Mouse (Mus musculus) stomach, embryonic 15.5 days (tissue): Measurements from ENCODE around the gene Pilrb1. TPM values are rescaled to one million over a fixed set of nuclear protein-coding genes. Genes with fewer than 3 reads are reported as not detected.
"Not testable (repeated sequence)": the region's sequence is repeated elsewhere in the genome, so short reads cannot be mapped to it uniquely, and the experiment has no call there.

Experiments
- ATAC-seq: fragments of 200-750 bp; cut with Nextera tagmentation; 2 replicates; pipeline ENCODE4 v1.8.0; 2017; ENCODE audit warnings: low read depth, moderate number of reproducible peaks, moderate TSS enrichment; ENCODE audit not compliant: insufficient read depth, low FRiP score
- H3K27ac ChIP-seq: fragments of 300-500 bp; sonication (generic); 2 replicates; pipeline ENCODE4 v1.5.1; 2015; ENCODE audit warnings: mild to moderate bottlenecking, inconsistent platforms
- H3K27me3 ChIP-seq: fragments of 300-500 bp; sonication (generic); replicated peaks from 2 replicates; pipeline ENCODE4 v1.6.1; 2015; ENCODE audit warnings: inconsistent platforms
- H3K36me3 ChIP-seq: fragments of 300-500 bp; sonication (generic); 2 replicates; pipeline ENCODE4 v1.6.1; 2015; ENCODE audit warnings: inconsistent platforms
- H3K4me1 ChIP-seq: fragments of 300-500 bp; sonication (generic); 2 replicates; pipeline ENCODE4 v1.6.1; 2015; ENCODE audit warnings: inconsistent platforms
- H3K4me2 ChIP-seq: fragments of 300-500 bp; sonication (generic); 2 replicates; pipeline ENCODE4 v1.6.1; 2015; ENCODE audit warnings: mild to moderate bottlenecking, inconsistent platforms
- H3K4me3 ChIP-seq: fragments of 300-500 bp; sonication (generic); replicated peaks from 2 replicates; pipeline ENCODE4 v1.5.1; 2015; ENCODE audit warnings: inconsistent platforms
- H3K9ac ChIP-seq: fragments of 300-500 bp; sonication (generic); 2 replicates; pipeline ENCODE4 v1.6.1; 2015; ENCODE audit warnings: inconsistent platforms
- H3K9me3 ChIP-seq: fragments of 300-500 bp; sonication (generic); 2 replicates; pipeline ENCODE4 v1.6.1; 2016; ENCODE audit warnings: inconsistent platforms
- WGBS: fragments of 180-500 bp; shearing (Covaris S2); methylation state at CpG from one replicate; pipeline ENCODE4 v1.1.7; 2015; 5-methylcytosine and 5-hydroxymethylcytosine counted together
- polyA plus RNA-seq: library from polyadenylated mRNA; unstranded; fragments of >200 nt; fragmentation: Nextera tagmentation; extraction: Ambion mirVana; gene quantifications from 2 replicates; pipeline ENCODE4 v1.2.1, GENCODE M21; 2015

Gene Pilrb1
- polyA plus RNA-seq, result 0.89 and 1.6 TPM in 2 replicates

- H3K4me2 ChIP-seq, H3K9me3 ChIP-seq, H3K36me3 ChIP-seq, H3K4me1 ChIP-seq, H3K27me3 ChIP-seq, H3K9ac ChIP-seq, ATAC-seq, H3K27ac ChIP-seq, H3K4me3 ChIP-seq: not testable (repeated sequence)
- 67% methylated on average over 2 of the region's 2 CpGs for WGBS
Observed at GRCm38 (mm10) chr5:137857960-137858710, at the start of gene Pilrb1. Gene Pilrb1, minus strand, starts transcription at chr5:137858106.

- no peaks in the 10 kb centered on the region for H3K4me1 ChIP-seq
- no peak overlapping the region for H3K9ac ChIP-seq
- H3K4me2 ChIP-seq, result no peak overlapping the region
- H3K36me3 ChIP-seq, result no peaks in the 10 kb centered on the region
- no peaks in the 10 kb centered on the region for H3K27me3 ChIP-seq
- no peaks in the 10 kb centered on the region for H3K9me3 ChIP-seq
- no peak for ATAC-seq
- no peak overlapping the region for H3K27ac ChIP-seq
- WGBS, result 57% methylated on average over 1 of the region's 1 CpGs
- no peak overlapping the region for H3K4me3 ChIP-seq
Observed at GRCm38 (mm10) chr5:137897812-137898211, 39.9 kb upstream of the Pilrb1 start.

DNA sequence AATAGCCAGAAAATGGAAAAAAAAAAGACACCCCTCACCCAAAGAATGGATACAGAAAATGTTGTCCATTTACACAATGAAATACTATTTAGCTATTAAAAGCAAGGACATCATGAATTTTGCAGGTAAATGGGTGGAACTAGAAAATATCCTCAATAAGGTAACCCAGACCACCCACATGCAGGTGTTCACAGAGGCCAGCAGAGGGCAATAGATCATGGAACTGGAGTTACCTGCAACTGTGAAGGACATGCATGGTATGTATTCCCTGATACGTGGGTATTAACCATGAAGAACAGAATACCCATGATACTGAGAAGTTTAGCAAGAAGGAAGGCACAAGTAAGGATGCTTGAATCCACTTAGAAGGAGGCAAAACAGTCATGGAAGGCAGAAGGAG is 35.0 kb upstream of the Pilrb1 start:
- no peaks in the 10 kb centered on the region for H3K9me3 ChIP-seq
- no peaks in the 10 kb centered on the region for H3K4me1 ChIP-seq
- H3K9ac ChIP-seq, result no peak overlapping the region
- H3K4me2 ChIP-seq, result no peak overlapping the region
- ATAC-seq, result no peak
- H3K27ac ChIP-seq, result no peak overlapping the region
- WGBS, result 47% methylated on average over 1 of the region's 1 CpGs
- no peaks in the 10 kb centered on the region for H3K27me3 ChIP-seq
- H3K4me3 ChIP-seq, result no peak overlapping the region
- no peaks in the 10 kb centered on the region for H3K36me3 ChIP-seq

DNA sequence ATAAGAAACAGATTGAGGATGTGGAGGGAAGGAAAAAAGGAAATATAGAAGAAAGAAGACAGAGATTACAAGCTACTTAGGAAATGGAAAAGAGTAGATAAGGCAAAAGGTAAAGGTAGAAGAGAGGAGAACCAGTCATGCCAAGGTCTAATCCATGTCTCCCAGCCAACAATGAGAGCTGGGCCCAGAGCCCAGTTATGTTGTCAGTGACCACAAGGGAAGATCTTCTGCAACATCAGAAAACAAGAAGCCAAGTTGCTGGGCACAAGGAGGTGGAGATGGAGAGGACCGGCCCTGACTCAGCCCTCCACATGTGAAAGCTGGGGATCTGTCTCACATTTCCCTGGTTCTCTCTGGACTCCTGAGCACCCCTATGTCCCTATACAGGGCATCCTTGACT is 29.8 kb upstream of the Pilrb1 start:
- H3K27ac ChIP-seq, result no peak overlapping the region
- WGBS, result 94% methylated on average over 1 of the region's 1 CpGs
- no peak overlapping the region for H3K4me2 ChIP-seq
- H3K9ac ChIP-seq, result no peak overlapping the region; the same call in 1 of the 2 replicates
- no peak for ATAC-seq
- no peaks in the 10 kb centered on the region for H3K4me1 ChIP-seq
- H3K9me3 ChIP-seq, result no peaks in the 10 kb centered on the region
- H3K36me3 ChIP-seq, result no peaks in the 10 kb centered on the region
- no peak overlapping the region for H3K4me3 ChIP-seq
- H3K27me3 ChIP-seq, result no peaks in the 10 kb centered on the region

DNA sequence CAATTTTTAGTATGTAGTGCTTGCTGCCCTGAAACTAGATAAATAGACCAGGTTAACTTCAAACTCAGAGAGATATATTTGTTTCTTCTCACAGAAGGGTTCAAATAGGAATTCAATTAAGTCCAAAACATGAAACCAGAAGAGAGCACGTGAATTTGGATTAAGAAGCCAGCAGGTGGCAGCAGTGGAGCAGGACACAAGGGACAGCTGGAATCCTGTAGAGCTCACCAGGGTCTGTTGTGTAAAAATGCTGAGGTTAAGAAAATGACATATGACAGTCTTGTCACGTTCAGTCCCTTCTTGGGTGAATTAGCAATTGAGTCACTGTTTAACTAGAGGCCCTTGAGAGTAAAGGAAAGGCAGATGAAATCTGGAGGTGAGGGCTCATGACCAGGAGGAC is 28.0 kb upstream of the Pilrb1 start:
- Histone ChIP-seq H3K9me3 (no peaks in the 10 kb centered on the region), H3K4me2 (no peak overlapping the region), H3K4me3 (no peak overlapping the region), H3K9ac (no peak overlapping the region), H3K4me1 (no peaks in the 10 kb centered on the region), H3K27ac (no peak overlapping the region), H3K36me3 (no peaks in the 10 kb centered on the region), H3K27me3 (no peaks in the 10 kb centered on the region)
- no peak for ATAC-seq
- 3% methylated on average over 2 of the region's 2 CpGs for WGBS

- ATAC-seq, result no peak
- Histone ChIP-seq H3K4me2 (no peak overlapping the region), H3K9me3 (no peaks in the 10 kb centered on the region), H3K9ac (no peak overlapping the region), H3K4me3 (no peak overlapping the region), H3K36me3 (no peaks in the 10 kb centered on the region), H3K4me1 (no peaks in the 10 kb centered on the region), H3K27ac (no peak overlapping the region), H3K27me3 (no peaks in the 10 kb centered on the region)
- WGBS, result 75% methylated on average over 3 of the region's 3 CpGs
Observed at GRCm38 (mm10) chr5:137883345-137883744, 25.4 kb upstream of the Pilrb1 start.

DNA sequence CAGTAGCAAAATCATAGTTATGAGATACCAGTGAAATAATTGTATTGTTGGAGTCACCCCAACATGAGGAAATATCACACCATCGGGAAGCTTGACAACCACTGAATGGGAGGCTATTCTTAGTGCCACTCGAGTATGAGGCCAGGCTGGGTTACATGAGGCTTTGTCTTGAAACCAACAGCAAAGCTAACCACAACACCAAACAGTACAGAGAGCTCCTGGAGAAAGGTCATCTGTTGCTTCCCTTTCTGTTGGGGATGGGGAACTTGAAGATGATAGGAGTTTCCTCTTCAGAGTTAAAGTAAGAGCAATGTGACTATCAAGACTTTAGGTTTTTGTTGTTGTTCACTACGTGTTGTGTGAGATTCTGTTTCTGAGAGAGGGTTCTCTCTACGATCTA is 25.0 kb upstream of the Pilrb1 start:
- ATAC-seq, result no peak

DNA sequence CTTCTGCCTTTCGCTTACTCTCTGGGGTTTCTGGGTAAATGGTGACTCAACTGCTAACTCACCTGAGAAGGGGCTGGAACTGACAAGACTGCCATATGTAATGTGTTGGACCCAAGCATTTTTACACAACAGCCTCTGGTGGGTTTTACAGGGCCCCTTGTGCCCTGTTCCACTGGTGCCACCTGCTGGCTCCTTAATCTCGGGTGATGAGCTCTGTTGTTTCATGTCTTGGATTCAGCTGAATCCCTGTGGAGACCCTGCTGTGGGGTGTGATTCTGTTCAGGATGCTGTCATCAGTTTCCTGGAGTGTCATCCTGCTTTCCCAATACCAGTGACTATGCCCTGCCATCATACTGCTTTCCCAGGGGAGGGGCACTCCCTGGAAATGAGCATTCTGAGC is 20.0 kb upstream of the Pilrb1 start:
- 53% methylated on average over 2 of the region's 2 CpGs for WGBS
- Histone ChIP-seq H3K27me3 (no peaks in the 10 kb centered on the region), H3K9me3 (no peaks in the 10 kb centered on the region), H3K9ac (no peak overlapping the region), H3K4me3 (no peak overlapping the region), H3K4me2 (no peak overlapping the region), H3K27ac (no peak overlapping the region), H3K4me1 (no peaks in the 10 kb centered on the region), H3K36me3 (no peaks in the 10 kb centered on the region)
- ATAC-seq, result no peak

More for the DNA sequence above, 25.0 kb upstream of the Pilrb1 start:
- Histone ChIP-seq H3K9me3 (no peaks in the 10 kb centered on the region), H3K4me3 (no peak overlapping the region), H3K4me2 (no peak overlapping the region), H3K4me1 (no peaks in the 10 kb centered on the region), H3K27me3 (no peaks in the 10 kb centered on the region), H3K27ac (no peak overlapping the region), H3K36me3 (no peaks in the 10 kb centered on the region), H3K9ac (no peak overlapping the region)
- 71% methylated on average over 4 of the region's 4 CpGs for WGBS

GRCm38 (mm10) chr5:137875054-137875453 is 17.1 kb upstream of the Pilrb1 start:
- Histone ChIP-seq H3K27ac (no peak overlapping the region), H3K9ac (no peak overlapping the region), H3K4me1 (no peaks in the 10 kb centered on the region), H3K4me3 (no peak overlapping the region), H3K9me3 (no peaks in the 10 kb centered on the region), H3K27me3 (no peaks in the 10 kb centered on the region), H3K4me2 (no peak overlapping the region), H3K36me3 (no peaks in the 10 kb centered on the region)
- 87% methylated on average over 2 of the region's 2 CpGs for WGBS
- no peak for ATAC-seq

GRCm38 (mm10) chr5:137872381-137872702 is 14.4 kb upstream of the Pilrb1 start:
- not testable (repeated sequence) for H3K4me3 ChIP-seq, H3K36me3 ChIP-seq, H3K4me2 ChIP-seq, H3K4me1 ChIP-seq, H3K9ac ChIP-seq, ATAC-seq, H3K27me3 ChIP-seq, H3K9me3 ChIP-seq, H3K27ac ChIP-seq
- 48% methylated on average over 1 of the region's 1 CpGs for WGBS

DNA sequence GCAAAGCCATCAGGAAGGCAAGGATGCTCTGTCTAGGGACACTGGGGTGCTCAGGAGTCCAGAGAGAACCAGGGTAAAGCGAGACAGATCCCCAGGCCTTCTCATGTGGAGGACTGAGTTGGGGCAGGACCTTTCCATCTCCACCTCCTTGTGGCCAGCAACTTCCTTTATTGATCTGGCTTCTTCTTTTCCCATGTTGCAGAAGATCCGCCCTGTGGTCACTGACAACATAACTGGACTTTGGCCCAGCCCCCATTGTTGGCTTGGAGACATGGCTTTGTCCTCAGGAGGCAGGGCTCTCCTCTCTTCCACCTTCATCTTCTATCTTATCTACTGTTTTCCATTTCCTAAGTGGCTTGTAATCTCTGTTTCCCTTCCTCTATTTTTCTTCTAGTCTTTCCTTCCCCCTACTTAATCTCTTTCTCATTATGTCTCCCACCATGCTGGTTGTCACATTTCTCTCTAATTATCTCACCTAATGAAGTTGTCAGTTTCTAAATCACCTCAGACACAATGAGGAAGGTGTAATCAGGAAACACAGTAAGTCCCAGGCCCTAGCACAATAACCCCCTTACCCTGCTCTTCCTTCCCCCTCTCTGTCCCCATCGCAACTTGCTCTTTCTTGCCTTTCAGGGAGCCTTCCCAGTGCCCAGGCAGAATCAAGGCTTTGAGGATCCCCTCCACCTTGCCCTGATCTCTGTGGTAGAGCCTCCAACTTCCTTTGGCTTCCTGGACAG is 13.9 kb upstream of the Pilrb1 start, which contains the start of gene Pilrb2:
Pilrb2 (minus strand) TSS at position 172 of the 737 bp plus-strand sequence.
- not testable (repeated sequence) for H3K9me3 ChIP-seq, ATAC-seq, H3K4me3 ChIP-seq

GRCm38 (mm10) chr5:137868600-137868999 is 10.7 kb upstream of the Pilrb1 start:
- not testable (repeated sequence) for ATAC-seq, H3K9ac ChIP-seq, H3K4me3 ChIP-seq, H3K36me3 ChIP-seq, H3K4me1 ChIP-seq, H3K4me2 ChIP-seq, H3K27ac ChIP-seq, H3K9me3 ChIP-seq, H3K27me3 ChIP-seq
- 77% methylated on average over 2 of the region's 2 CpGs for WGBS

More for the DNA sequence above, 13.9 kb upstream of the Pilrb1 start, which contains the start of gene Pilrb2:
- H3K4me1 ChIP-seq, H3K36me3 ChIP-seq, H3K9ac ChIP-seq, H3K27ac ChIP-seq, H3K27me3 ChIP-seq, H3K4me2 ChIP-seq: not testable (repeated sequence)
- WGBS, result 63% methylated on average over 3 of the region's 3 CpGs
